Mouse (Mus musculus): ENCODE measurements around the gene P2rx6. TPM values are rescaled to one million over a fixed set of nuclear protein-coding genes. Genes with fewer than 3 reads are reported as not detected.
"Not testable (repeated sequence)": the region's sequence is repeated elsewhere in the genome, so short reads cannot be mapped to it uniquely, and the experiment has no call there.

The P2rx6 gene
- 0.69 and 1.4 TPM in 2 replicates for total RNA-seq (2017)

DNA sequence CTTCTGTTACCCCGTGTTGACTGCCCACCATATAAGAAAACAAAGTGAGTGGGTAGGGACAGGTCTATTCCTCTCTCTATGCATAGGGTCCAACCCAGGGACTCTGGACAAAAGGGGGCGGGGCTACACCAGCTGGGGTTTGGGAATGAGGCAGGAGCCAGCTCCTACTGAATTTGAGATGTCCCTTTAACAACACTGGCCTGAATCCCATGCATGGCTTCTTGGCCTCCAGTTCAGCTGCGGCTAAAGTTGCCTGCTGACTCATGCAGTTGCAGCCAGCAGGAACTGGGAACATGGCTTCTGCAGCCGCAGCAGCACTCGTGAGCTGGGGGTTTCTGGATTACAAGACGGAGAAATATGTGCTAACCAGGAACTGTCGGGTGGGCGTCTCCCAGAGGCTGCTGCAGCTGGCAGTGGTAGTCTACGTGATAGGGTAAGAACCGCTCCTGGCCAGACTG is at the start of gene P2rx6:
P2rx6 (plus strand) TSS at position 135 of the 458 bp plus-strand sequence.
- ATAC-seq (replicated peaks in 1 of 2; ENCODE audit: insufficient read depth in 1 of 2, low FRiP score in 2 of 2, low TSS enrichment in 1 of 2, low read depth in 1 of 2, poor library complexity in 2 of 2, severe bottlenecking in 2 of 2): peak; percentile 51 to 60

DNA sequence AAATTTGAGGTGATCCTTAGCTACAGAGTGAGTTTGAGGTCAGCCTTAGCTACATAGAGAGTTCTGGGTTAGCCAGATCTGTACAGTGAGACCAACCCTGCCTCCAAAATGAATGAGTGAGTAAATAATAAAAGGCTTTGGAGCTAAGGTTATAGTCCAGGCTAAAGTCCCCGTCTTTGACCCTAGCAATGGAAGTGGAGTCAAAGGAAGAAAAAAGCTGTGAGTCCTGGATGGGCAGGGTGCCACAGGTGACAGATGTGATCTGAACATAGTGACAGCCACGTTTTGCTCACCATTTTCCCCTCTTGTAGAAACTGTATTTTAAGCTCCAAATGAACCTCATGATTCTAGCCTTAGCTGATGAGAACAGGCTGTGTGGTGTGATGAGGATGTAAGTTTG is 42.8 kb upstream of the P2rx6 start:
- ATAC-seq (replicated peaks in 1 of 2; ENCODE audit: insufficient read depth in 1 of 2, low FRiP score in 2 of 2, low TSS enrichment in 1 of 2, low read depth in 1 of 2, poor library complexity in 2 of 2, severe bottlenecking in 2 of 2): no peak

DNA sequence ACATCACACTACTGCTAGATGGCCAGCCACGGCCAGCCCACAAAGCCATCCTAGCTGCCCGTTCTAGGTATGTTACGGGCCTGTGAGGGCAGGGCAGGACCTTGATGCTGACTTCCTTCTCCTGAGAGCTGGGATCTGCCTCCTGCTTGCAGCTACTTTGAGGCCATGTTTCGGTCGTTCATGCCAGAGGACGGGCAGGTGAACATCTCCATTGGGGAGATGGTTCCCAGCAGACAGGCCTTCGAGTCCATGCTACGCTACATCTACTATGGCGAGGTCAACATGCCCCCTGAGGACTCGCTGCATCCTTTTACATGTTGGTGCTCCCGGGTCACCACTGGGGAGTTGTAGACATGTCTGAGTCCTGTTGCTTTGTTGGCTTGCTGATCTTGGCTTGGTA is 37.5 kb upstream of the P2rx6 start:
- ATAC-seq (replicated peaks in 1 of 2; ENCODE audit: insufficient read depth in 1 of 2, low FRiP score in 2 of 2, low TSS enrichment in 1 of 2, low read depth in 1 of 2, poor library complexity in 2 of 2, severe bottlenecking in 2 of 2): no peak

DNA sequence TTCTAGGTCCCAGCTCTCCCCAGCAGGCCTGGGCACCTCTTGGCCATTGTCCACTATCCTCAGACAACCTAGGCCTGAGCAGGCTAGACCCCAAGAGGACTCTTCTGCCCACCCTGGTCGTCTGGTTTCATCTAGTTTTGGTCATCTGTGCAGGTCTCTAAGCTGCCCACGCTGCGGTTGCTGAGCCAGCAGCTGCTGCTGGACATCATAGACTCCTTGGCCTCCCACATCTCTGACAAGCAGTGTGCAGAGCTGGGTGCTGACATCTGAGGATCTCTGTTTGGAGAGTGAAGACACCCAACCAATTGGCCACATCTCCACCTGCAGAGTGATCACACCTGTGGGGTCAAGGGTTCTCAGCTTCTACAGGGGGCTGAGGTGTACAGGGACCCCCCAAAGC is 36.2 kb upstream of the P2rx6 start:
- no peak for ATAC-seq (replicated peaks in 1 of 2; ENCODE audit: insufficient read depth in 1 of 2, low FRiP score in 2 of 2, low TSS enrichment in 1 of 2, low read depth in 1 of 2, poor library complexity in 2 of 2, severe bottlenecking in 2 of 2)

DNA sequence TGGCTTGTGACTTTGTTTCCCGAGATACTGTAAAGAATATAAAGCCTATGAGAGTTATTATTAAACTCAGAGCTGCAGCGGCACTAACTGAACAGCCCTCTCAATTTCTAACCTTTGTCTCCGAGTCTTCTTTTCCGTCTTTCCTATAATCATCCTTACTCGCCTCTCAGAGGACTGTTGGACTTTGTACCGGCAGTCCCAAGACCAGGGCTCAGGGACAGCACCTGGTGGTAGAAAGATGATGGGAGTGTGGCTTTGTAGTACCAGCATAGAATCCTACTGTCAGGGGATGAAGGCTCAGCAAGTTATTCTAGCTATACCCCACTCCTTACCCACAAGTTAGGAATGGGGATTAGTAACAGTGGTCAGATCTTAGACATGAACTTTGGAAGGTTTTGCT is 35.5 kb upstream of the P2rx6 start:
- no peak for ATAC-seq (replicated peaks in 1 of 2; ENCODE audit: insufficient read depth in 1 of 2, low FRiP score in 2 of 2, low TSS enrichment in 1 of 2, low read depth in 1 of 2, poor library complexity in 2 of 2, severe bottlenecking in 2 of 2)

GRCm38 (mm10) chr16:17527606-17528005 is 34.1 kb upstream of the P2rx6 start:
- ATAC-seq (replicated peaks in 1 of 2; ENCODE audit: insufficient read depth in 1 of 2, low FRiP score in 2 of 2, low TSS enrichment in 1 of 2, low read depth in 1 of 2, poor library complexity in 2 of 2, severe bottlenecking in 2 of 2): no peak

DNA sequence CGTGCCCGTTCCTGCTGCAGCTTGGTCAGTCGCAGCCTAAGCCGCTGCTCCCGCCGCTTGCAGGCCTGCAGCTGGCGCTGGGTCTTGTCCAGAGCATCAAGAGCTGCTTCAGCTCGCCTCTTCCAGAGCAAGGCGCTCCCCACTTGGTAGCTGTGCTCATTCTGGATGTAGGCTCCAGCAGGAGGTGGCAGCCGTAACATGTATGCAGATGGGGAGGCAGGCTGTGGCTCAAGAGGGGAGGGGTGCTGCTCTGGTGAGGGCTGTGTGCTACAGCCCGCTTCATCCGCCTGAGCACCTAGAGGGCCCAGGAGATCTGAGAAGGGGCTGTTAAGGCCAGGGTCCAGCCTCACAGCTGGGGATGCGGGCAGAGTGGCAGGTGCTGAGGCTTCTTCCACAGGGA is 33.4 kb upstream of the P2rx6 start:
- no peak for ATAC-seq (replicated peaks in 1 of 2; ENCODE audit: insufficient read depth in 1 of 2, low FRiP score in 2 of 2, low TSS enrichment in 1 of 2, low read depth in 1 of 2, poor library complexity in 2 of 2, severe bottlenecking in 2 of 2)

- no peak for ATAC-seq (replicated peaks in 1 of 2; ENCODE audit: insufficient read depth in 1 of 2, low FRiP score in 2 of 2, low TSS enrichment in 1 of 2, low read depth in 1 of 2, poor library complexity in 2 of 2, severe bottlenecking in 2 of 2)
Observed at GRCm38 (mm10) chr16:17529981-17530586, 31.6 kb upstream of the P2rx6 start.

- ATAC-seq (replicated peaks in 1 of 2; ENCODE audit: insufficient read depth in 1 of 2, low FRiP score in 2 of 2, low TSS enrichment in 1 of 2, low read depth in 1 of 2, poor library complexity in 2 of 2, severe bottlenecking in 2 of 2): peak; percentile 88 to 93
Observed at GRCm38 (mm10) chr16:17530640-17531288, 30.9 kb upstream of the P2rx6 start, which contains the start of gene Thap7. Thap7 (minus strand) TSS chr16:17531136.

DNA sequence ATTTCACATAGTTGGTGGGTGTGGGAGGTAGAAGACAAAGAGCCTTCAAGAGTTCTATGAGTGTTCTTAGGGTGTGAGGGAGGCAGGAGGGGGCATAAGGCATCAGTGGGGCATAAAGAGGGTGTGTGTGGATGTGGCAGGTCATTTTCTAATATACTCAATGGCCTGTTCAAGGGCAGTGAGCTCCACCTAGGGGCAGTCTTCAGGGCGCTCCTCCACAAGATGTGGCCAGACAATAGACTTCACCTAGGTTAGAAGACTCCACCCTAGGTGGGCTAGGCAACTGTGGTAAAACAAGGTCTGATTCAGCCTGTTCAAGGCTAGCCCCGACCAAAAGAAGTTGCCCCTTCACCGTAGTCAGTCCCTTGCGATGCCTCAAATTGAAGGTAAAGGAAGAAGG is 29.4 kb upstream of the P2rx6 start:
- no peak for ATAC-seq (replicated peaks in 1 of 2; ENCODE audit: insufficient read depth in 1 of 2, low FRiP score in 2 of 2, low TSS enrichment in 1 of 2, low read depth in 1 of 2, poor library complexity in 2 of 2, severe bottlenecking in 2 of 2)

GRCm38 (mm10) chr16:17532676-17533329 is 28.9 kb upstream of the P2rx6 start:
- no peak for ATAC-seq (replicated peaks in 1 of 2; ENCODE audit: insufficient read depth in 1 of 2, low FRiP score in 2 of 2, low TSS enrichment in 1 of 2, low read depth in 1 of 2, poor library complexity in 2 of 2, severe bottlenecking in 2 of 2)

- no peak for ATAC-seq (replicated peaks in 1 of 2; ENCODE audit: insufficient read depth in 1 of 2, low FRiP score in 2 of 2, low TSS enrichment in 1 of 2, low read depth in 1 of 2, poor library complexity in 2 of 2, severe bottlenecking in 2 of 2)
Observed at GRCm38 (mm10) chr16:17536584-17536983, 25.1 kb upstream of the P2rx6 start.

DNA sequence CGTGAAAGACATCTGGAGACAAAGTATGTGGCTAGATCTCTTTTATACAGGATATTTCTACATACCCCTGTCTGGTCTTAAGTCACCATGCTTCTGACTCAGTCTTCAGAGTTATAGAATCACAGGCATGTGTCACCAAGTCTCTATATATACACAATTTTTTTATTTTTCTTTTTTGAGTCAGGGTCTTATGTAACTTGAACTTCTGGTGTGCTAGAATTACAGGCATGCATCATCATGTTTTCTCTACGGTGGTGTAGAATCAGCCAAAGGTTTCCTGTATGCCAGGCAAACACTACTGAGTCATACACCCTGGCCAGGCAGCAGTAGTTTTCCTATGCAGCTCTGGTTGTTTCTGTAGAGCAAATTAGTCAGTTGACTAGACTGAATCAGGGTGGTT is 19.1 kb upstream of the P2rx6 start:
- no peak for ATAC-seq (replicated peaks in 1 of 2; ENCODE audit: insufficient read depth in 1 of 2, low FRiP score in 2 of 2, low TSS enrichment in 1 of 2, low read depth in 1 of 2, poor library complexity in 2 of 2, severe bottlenecking in 2 of 2)

- no peak for ATAC-seq (replicated peaks in 1 of 2; ENCODE audit: insufficient read depth in 1 of 2, low FRiP score in 2 of 2, low TSS enrichment in 1 of 2, low read depth in 1 of 2, poor library complexity in 2 of 2, severe bottlenecking in 2 of 2)
Observed at GRCm38 (mm10) chr16:17552837-17553236, 8.8 kb upstream of the P2rx6 start.

DNA sequence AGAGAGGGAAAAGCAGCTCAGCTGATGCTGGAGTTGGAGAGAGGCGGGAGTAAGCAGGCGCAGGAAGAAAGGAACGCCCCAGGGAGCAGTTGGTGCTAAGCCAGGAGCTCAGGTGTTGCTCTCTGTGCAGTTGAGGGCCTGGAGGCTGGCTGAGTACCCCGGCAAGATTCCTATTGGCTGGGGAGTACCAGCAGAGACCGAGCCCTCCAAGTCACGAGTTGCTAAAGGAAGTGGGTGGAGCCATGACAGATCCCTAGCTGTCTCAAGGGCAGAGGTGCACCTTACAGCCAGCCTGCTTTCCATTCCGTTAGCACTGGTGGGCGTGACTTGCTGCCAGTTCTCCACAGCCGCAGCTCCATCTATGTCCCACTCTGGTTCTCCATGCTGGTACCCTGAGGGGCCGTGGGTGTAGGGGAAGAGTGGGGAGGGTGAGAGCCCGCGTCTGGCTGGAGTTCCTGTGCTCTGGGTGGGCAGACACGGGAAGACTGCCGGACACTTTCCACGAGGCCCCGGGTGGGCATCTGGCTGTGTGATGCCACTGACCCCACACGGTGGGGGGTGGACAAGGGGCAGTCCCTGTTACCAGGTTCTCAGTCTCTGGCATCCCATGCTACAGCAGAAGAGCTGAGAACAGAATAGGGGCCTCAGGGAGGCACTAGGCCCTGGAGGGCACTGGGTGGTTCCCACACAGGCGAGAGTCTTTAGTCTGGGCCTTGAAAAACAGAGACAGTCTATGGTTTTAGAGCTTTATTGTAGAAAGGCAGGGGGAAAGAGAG is 7.6 kb upstream of the P2rx6 start:
- ATAC-seq (replicated peaks in 1 of 2; ENCODE audit: insufficient read depth in 1 of 2, low FRiP score in 2 of 2, low TSS enrichment in 1 of 2, low read depth in 1 of 2, poor library complexity in 2 of 2, severe bottlenecking in 2 of 2): peak; percentile 93 to 95

DNA sequence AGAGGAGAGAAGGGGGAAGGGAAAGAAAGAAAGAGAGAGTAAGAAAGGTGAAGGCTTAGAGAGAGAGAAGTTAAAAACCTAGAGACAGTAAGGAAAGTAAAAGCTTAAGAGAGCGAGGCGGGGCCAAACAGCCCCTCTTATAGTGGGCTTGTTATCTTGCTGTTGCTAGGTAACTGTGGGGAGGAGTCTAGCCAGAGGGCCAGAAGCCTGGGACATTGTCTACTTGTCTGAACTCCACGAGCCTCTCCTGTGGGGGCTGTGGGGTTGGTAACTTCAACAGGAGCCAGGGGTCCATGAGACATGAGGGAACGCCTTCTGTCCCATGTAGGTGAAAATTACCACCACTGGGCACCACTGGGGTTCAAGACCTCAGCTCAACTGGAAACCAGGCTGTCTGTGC is 7.0 kb upstream of the P2rx6 start:
- not testable (repeated sequence) for ATAC-seq (replicated peaks in 1 of 2; ENCODE audit: insufficient read depth in 1 of 2, low FRiP score in 2 of 2, low TSS enrichment in 1 of 2, low read depth in 1 of 2, poor library complexity in 2 of 2, severe bottlenecking in 2 of 2)

DNA sequence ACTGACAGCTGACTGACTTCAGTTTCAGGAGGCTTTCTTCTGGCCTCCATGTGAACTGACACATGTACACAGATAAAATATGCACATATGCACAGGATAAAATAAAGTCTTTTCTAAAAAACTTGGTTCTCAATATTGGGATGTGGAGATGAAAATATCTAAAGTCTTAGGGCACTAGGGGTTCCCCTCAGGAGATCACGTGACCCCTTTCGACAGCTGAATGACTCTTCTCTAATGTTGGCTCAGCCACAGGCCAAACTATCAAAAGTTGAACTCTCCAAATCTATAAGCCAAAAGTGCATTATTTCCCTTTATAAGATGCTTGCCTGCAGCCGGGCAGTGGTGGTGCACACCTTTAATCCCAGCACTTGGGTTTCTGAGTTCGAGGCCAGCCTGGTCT is 5.5 kb upstream of the P2rx6 start:
- no peak for ATAC-seq (replicated peaks in 1 of 2; ENCODE audit: insufficient read depth in 1 of 2, low FRiP score in 2 of 2, low TSS enrichment in 1 of 2, low read depth in 1 of 2, poor library complexity in 2 of 2, severe bottlenecking in 2 of 2)

- no peak for ATAC-seq (replicated peaks in 1 of 2; ENCODE audit: insufficient read depth in 1 of 2, low FRiP score in 2 of 2, low TSS enrichment in 1 of 2, low read depth in 1 of 2, poor library complexity in 2 of 2, severe bottlenecking in 2 of 2)
Observed at GRCm38 (mm10) chr16:17556907-17557306, 4.8 kb upstream of the P2rx6 start.
